23 mouse cellular contexts compared by ENCODE assay signal in the genomic region with DNA sequence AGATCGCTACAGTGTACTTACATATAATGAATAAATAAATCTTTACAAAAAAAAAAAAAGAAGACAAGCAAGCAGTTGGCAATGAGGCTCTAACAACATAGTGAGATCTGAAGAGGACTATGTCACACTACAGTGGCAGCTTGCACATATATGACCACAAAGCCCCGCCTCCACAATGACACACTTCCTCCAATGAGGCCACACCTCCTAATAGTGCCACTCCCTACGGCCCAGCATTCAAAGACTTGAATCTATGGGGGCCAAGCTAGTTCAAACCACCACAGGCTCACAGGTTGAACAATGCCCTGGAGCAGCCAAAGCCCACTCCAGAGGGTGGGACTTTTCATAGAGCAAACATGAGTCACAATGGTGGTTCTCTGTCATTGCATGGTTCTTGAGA. TPM values are rescaled to one million over a fixed set of nuclear protein-coding genes. Genes with fewer than 3 reads are reported as not detected.
A peak's percentile ranks its signal among the peaks of the same experiment; 100 is the strongest.
DNase-seq lines count a peak whose midpoint lies in the region; ATAC-seq and TF ChIP-seq lines count a peak whose summit lies in the region.
"Had no signal": no experiment of that assay in that cellular context is flagged by ENCODE, and none has a peak within 500 bp of the region (broad histone marks: within the 10 kb centered on the region; RNA-seq: fewer than 3 reads in every experiment).

No protein-coding gene starts in this region.

- H3K4me1 ChIP-seq in lung, postnatal 0 days (ENCODE audit: insufficient read depth, low read depth, low read length) = peaks cover 13% of the 10 kb centered on the region; the same call in 1 of the 2 replicates
- 0 out of 2 replicates have a peak, but pooled peaks cover 2% of the 10 kb centered on the region for H3K4me1 ChIP-seq in stomach, postnatal 0 days (replicated peaks; ENCODE audit: control insufficient read depth, insufficient read depth)

- no peak for ATAC-seq in lung, postnatal 0 days
- ATAC-seq in stomach, postnatal 0 days (ENCODE audit: low FRiP score, low TSS enrichment) = no peak; the same call in 1 of the 2 replicates
- ATAC-seq in frontal cortex, adult (ENCODE audit: low TSS enrichment) = no peak
- ATAC-seq: forebrain, embryonic 14.5 days; hindbrain, postnatal 0 days; intestine, embryonic 15.5 days; Patski had no signal

- DNase-seq in lung, postnatal 0 days (ENCODE audit: low spot score) = peak; percentile 36
- DNase-seq in lung, postnatal 36 days = no peak
- peak; percentile 48 to 57 for DNase-seq in B cell, adult 2 months
- peak; percentile 85 for DNase-seq in R1 (ENCODE audit: low read depth, low spot score)
- DNase-seq in stomach, postnatal 0 days (ENCODE audit: low spot score) = peak; percentile 45
- no peak for DNase-seq in thymus, postnatal 10 days (ENCODE audit: low spot score in 2 of 2)
- DNase-seq: adrenal gland, postnatal 10 days; cerebellum, adult 8-10 months; cerebellum, postnatal 14 days; embryo, embryonic 11 days; gastrocnemius, postnatal 36 days; heart, adult 11 months; heart, postnatal 4 days had no signal

- 82% methylated on average over 3 of the region's 3 CpGs for WGBS in lung, postnatal 0 days
- 79% methylated on average over 3 of the region's 3 CpGs for WGBS in stomach, postnatal 0 days

- no peaks in the 10 kb centered on the region for H3K9me3 ChIP-seq in lung, postnatal 0 days (ENCODE audit: low read length)
- no peaks in the 10 kb centered on the region for H3K9me3 ChIP-seq in stomach, postnatal 0 days (ENCODE audit: control insufficient read depth, low read length)
- H3K9me3 ChIP-seq: embryonic facial prominence, embryonic 15.5 days; forebrain, embryonic 10.5 days; heart, embryonic 13.5 days; hindbrain, embryonic 13.5 days; intestine, embryonic 15.5 days had no signal

- no peak overlapping the region for H3K4me2 ChIP-seq in lung, postnatal 0 days (replicated peaks; ENCODE audit: low read depth, low read length)
- H3K4me2 ChIP-seq in stomach, postnatal 0 days (replicated peaks; ENCODE audit: low read depth) = no peak overlapping the region
- H3K4me2 ChIP-seq: embryonic facial prominence, embryonic 15.5 days; heart, embryonic 13.5 days; hindbrain, embryonic 13.5 days; intestine, embryonic 15.5 days had no signal

- no peak overlapping the region for H3K4me3 ChIP-seq in lung, postnatal 0 days (ENCODE audit: low read depth, low read length)
- no peak overlapping the region for H3K4me3 ChIP-seq in stomach, postnatal 0 days (ENCODE audit: low read depth, low read length)
- H3K4me3 ChIP-seq: embryonic facial prominence, embryonic 15.5 days; erythroblast, embryonic 14.5 days; forebrain, embryonic 10.5 days; heart, embryonic 13.5 days; hindbrain, embryonic 13.5 days; intestine, embryonic 15.5 days had no signal

- TF ChIP-seq CTCF in lung, postnatal 0 days (IDR thresholded peaks at IDR 0.05) = no peak
- TF ChIP-seq CTCF in stomach, postnatal 0 days (IDR thresholded peaks at IDR 0.05; ENCODE audit: low read depth) = no peak

- no peak overlapping the region for H3K27ac ChIP-seq in lung, postnatal 0 days (ENCODE audit: low read length)
- no peak overlapping the region for H3K27ac ChIP-seq in stomach, postnatal 0 days (replicated peaks)
- H3K27ac ChIP-seq: embryonic facial prominence, embryonic 15.5 days; forebrain, embryonic 10.5 days; heart, embryonic 13.5 days; hindbrain, embryonic 13.5 days; hindbrain, postnatal 0 days; intestine, embryonic 15.5 days had no signal

- no peaks in the 10 kb centered on the region for H3K36me3 ChIP-seq in lung, postnatal 0 days (ENCODE audit: insufficient read depth, low read length)
- H3K36me3 ChIP-seq in stomach, postnatal 0 days (ENCODE audit: control insufficient read depth, insufficient read depth, low read length) = no peaks in the 10 kb centered on the region
- H3K36me3 ChIP-seq: embryonic facial prominence, embryonic 15.5 days; forebrain, embryonic 10.5 days; heart, embryonic 13.5 days; hindbrain, embryonic 13.5 days; intestine, embryonic 15.5 days had no signal

- no peak for TF ChIP-seq EP300 in lung, postnatal 0 days (IDR thresholded peaks at IDR 0.05)
- no peak for TF ChIP-seq EP300 in stomach, postnatal 0 days (optimal IDR thresholded peaks at IDR 0.05)

- no peak overlapping the region for H3K9ac ChIP-seq in lung, postnatal 0 days (replicated peaks; ENCODE audit: low read depth)
- no peak overlapping the region for H3K9ac ChIP-seq in stomach, postnatal 0 days (ENCODE audit: low read length)
- H3K9ac ChIP-seq: embryonic facial prominence, embryonic 15.5 days; heart, embryonic 13.5 days; hindbrain, embryonic 13.5 days; intestine, embryonic 15.5 days had no signal

- no peaks in the 10 kb centered on the region for H3K27me3 ChIP-seq in lung, postnatal 0 days (replicated peaks; ENCODE audit: insufficient read depth, low read length)
- H3K27me3 ChIP-seq in stomach, postnatal 0 days (ENCODE audit: control insufficient read depth, insufficient read depth, low read length) = no peaks in the 10 kb centered on the region
- H3K27me3 ChIP-seq: embryonic facial prominence, embryonic 15.5 days; intestine, embryonic 15.5 days; Patski had no signal

RNA-seq across cellular contexts. Expression of gene Ptges, which starts 2.3 kb away (rescaled TPM):
- polyA plus RNA-seq in lung, postnatal 0 days (2015; fragmentation: Nextera tagmentation; extraction: Ambion mirVana) = 20.0 and 29.8 TPM in 2 replicates
- 28.3 and 29.2 TPM in 2 replicates for polyA plus RNA-seq in stomach, postnatal 0 days (2015; fragmentation: Nextera tagmentation; extraction: Ambion mirVana)
- polyA plus RNA-seq: erythroblast, embryonic 14.5 days had no signal

RNA-seq across cellular contexts. Expression of gene Tor1b, which starts 20.8 kb away (rescaled TPM):
- polyA plus RNA-seq in lung, postnatal 0 days (2015; fragmentation: Nextera tagmentation; extraction: Ambion mirVana) = 23.3 and 24.6 TPM in 2 replicates
- 20.1 and 21.8 TPM in 2 replicates for polyA plus RNA-seq in stomach, postnatal 0 days (2015; fragmentation: Nextera tagmentation; extraction: Ambion mirVana)

RNA-seq across cellular contexts. Expression of gene Tor1a, which starts 35.8 kb away (rescaled TPM):
- polyA plus RNA-seq in lung, postnatal 0 days (2015; fragmentation: Nextera tagmentation; extraction: Ambion mirVana) = 54.6 and 57.5 TPM in 2 replicates
- 49.1 and 51.2 TPM in 2 replicates for polyA plus RNA-seq in stomach, postnatal 0 days (2015; fragmentation: Nextera tagmentation; extraction: Ambion mirVana)

RNA-seq across cellular contexts. Expression of gene BC005624, which starts 50.1 kb away (rescaled TPM):
- 41.0 and 43.6 TPM in 2 replicates for polyA plus RNA-seq in lung, postnatal 0 days (2015; fragmentation: Nextera tagmentation; extraction: Ambion mirVana)
- 29.5 TPM in 2 replicates for polyA plus RNA-seq in stomach, postnatal 0 days (2015; fragmentation: Nextera tagmentation; extraction: Ambion mirVana)

RNA-seq across cellular contexts. Expression of gene Usp20, which starts 50.2 kb away (rescaled TPM):
- polyA plus RNA-seq in lung, postnatal 0 days (2015; fragmentation: Nextera tagmentation; extraction: Ambion mirVana) = 8.4 and 9.6 TPM in 2 replicates
- polyA plus RNA-seq in stomach, postnatal 0 days (2015; fragmentation: Nextera tagmentation; extraction: Ambion mirVana) = 8.9 and 9.0 TPM in 2 replicates

Comparison
In these comparisons a context has a peak if more than half of its experiments do, and no peak if none do; other contexts are left out.
1. DNase-seq: peak in lung, postnatal 0 days (single experiment), B cell, adult 2 months (2 of 2), R1 (single experiment) and stomach, postnatal 0 days (single experiment); none in lung, postnatal 36 days (single experiment) and thymus, postnatal 10 days (0 of 2).